Mouse (Mus musculus) heart, adult 2 months (tissue): ENCODE results near the gene Phyhd1. TPM values are rescaled to one million over a fixed set of nuclear protein-coding genes. Genes with fewer than 3 reads are reported as not detected.

ENCODE experiments used
- DNase-seq, 2 experiments: peaks; one replicate each; pipeline ENCODE4 v3.0.0; 2021
- H3K27ac ChIP-seq: fragments of 200-600 bp; 2 replicates; pipeline ENCODE4 v1.8.1; 2022
- H3K27me3 ChIP-seq: fragments of 200-500 bp; 2 replicates; pipeline ENCODE4 v1.6.1; 2012; ENCODE audit warnings: mild to moderate bottlenecking, low read length, inconsistent platforms, mixed read lengths; ENCODE audit not compliant: control insufficient read depth, insufficient read depth
- H3K36me3 ChIP-seq: fragments of 200-500 bp; 2 replicates; pipeline ENCODE4 v1.6.1; 2012; ENCODE audit warnings: low read length, inconsistent platforms; ENCODE audit not compliant: control insufficient read depth, insufficient read depth
- H3K4me1 ChIP-seq: fragments of 200-500 bp; 2 replicates; pipeline ENCODE4 v1.6.1; 2011; ENCODE audit warnings: low read length; ENCODE audit not compliant: control insufficient read depth, insufficient read depth
- H3K4me3 ChIP-seq: fragments of 200-600 bp; 2 replicates; pipeline ENCODE4 v1.8.1; 2022
- H3K79me2 ChIP-seq: fragments of 200-500 bp; replicated peaks from 2 replicates; pipeline ENCODE4 v1.6.1; 2012; ENCODE audit warnings: mild to moderate bottlenecking, inconsistent platforms, low read length, moderate library complexity, mixed read lengths; ENCODE audit not compliant: control insufficient read depth, insufficient read depth
- H3K9ac ChIP-seq: fragments of 200-500 bp; 2 replicates; pipeline ENCODE4 v1.6.1; 2012; ENCODE audit warnings: low read depth, mild to moderate bottlenecking, control low read depth, inconsistent platforms, low read length, mixed read lengths
- CTCF ChIP-seq: fragments of 200-600 bp; IDR thresholded peaks from 2 replicates; pipeline ENCODE4 v1.8.1; 2022; ENCODE audit warnings: antibody characterized with exemption, mild to moderate bottlenecking, moderate library complexity
- EP300 ChIP-seq: fragments of 200-500 bp; IDR thresholded peaks from 2 replicates; pipeline ENCODE4 v1.6.1; 2011; ENCODE audit warnings: low read depth, low read length, control low read depth; ENCODE audit not compliant: insufficient read depth
- POLR2A ChIP-seq: fragments of 200-500 bp; IDR thresholded peaks from 2 replicates; pipeline ENCODE4 v1.6.1; 2011; ENCODE audit warnings: mild to moderate bottlenecking, low read depth, low read length, control low read depth; ENCODE audit not compliant: insufficient read depth
- WGBS: fragments of 180-500 bp; shearing (Covaris S2); methylation state at CpG from one replicate; pipeline ENCODE4 v1.1.7; 2018; 5-methylcytosine and 5-hydroxymethylcytosine counted together
- intact Hi-C: fragments of 180-260 bp; cut with DNase I; formaldehyde crosslinking; loops from one replicate; pipeline ENCODE4 v1.15.1; 2025
- long read RNA-seq: library from polyadenylated mRNA; stranded (forward); transcript quantifications from one replicate; pipeline ENCODE4 v2.0.0, GENCODE M21; 2021
- polyA plus RNA-seq: library from polyadenylated mRNA; depleted of rRNA; stranded (reverse); fragments of >200 nt; gene quantifications from 2 replicates; pipeline ENCODE4 v1.2.3, GENCODE M21; 2012; rRNA removed
- total RNA-seq, 2 experiments: library from RNA; stranded (reverse); gene quantifications; 2 replicates each; pipeline ENCODE4 v1.2.3; 2021

Phyhd1 gene
- 100 to 1,000 TPM; 112 to 148 TPM for total RNA-seq
- polyA plus RNA-seq, result 108 and 180 TPM in 2 replicates
- long read RNA-seq, transcript Phyhd1-204 (12 exons, 1,325 nt), result major isoform, 5 of 27 reads
- long read RNA-seq, partial matches to known transcripts, result 18 of 27 reads
- long read RNA-seq, other reads (novel, unspliced or antisense), result 1 of 27 reads

- no peaks in the 10 kb centered on the region for H3K27me3 ChIP-seq
- peak within 1 kb of the TSS; percentile 60 for H3K9ac ChIP-seq
- peak within 1 kb of the TSS; percentile 31 for H3K4me3 ChIP-seq
- WGBS, result 5% methylated on average over 5 of the region's 5 CpGs
- TF ChIP-seq POLR2A, result peak; percentile 68
- no peak for TF ChIP-seq CTCF
- peak; percentile 96 for TF ChIP-seq EP300
- peaks cover 39% of the 10 kb centered on the region for H3K36me3 ChIP-seq
- DNase-seq, result peak; percentile 81 to 91
- intact Hi-C loops, result loop anchor here (1.0 kb wide), 1 partner anchor 26 kb away; the partner anchor contains the start of gene Gm28035
- H3K79me2 ChIP-seq, result peaks cover 2% of the 10 kb centered on the region; the same call in 1 of the 2 replicates
- H3K27ac ChIP-seq, result peak within 1 kb of the TSS; percentile 97
- peaks cover 58% of the 10 kb centered on the region for H3K4me1 ChIP-seq
Observed at GRCm38 (mm10) chr2:30265767-30266253, at the start of gene Phyhd1. Gene Phyhd1 (plus strand): TSS chr2:30266203.

GRCm38 (mm10) chr2:30216293-30216692 is 49.7 kb upstream of the Phyhd1 start:
- H3K36me3 ChIP-seq, result no peaks in the 10 kb centered on the region
- intact Hi-C loops, result no loop called here
- no peak for TF ChIP-seq POLR2A
- TF ChIP-seq CTCF, result no peak
- no peak for TF ChIP-seq EP300
- H3K79me2 ChIP-seq, result no peaks in the 10 kb centered on the region
- no peak overlapping the region for H3K4me3 ChIP-seq
- H3K9ac ChIP-seq, result no peak overlapping the region
- 97% methylated on average over 5 of the region's 5 CpGs for WGBS
- no peak for DNase-seq
- no peak overlapping the region for H3K27ac ChIP-seq
- no peaks in the 10 kb centered on the region for H3K27me3 ChIP-seq
- H3K4me1 ChIP-seq, result peaks cover 1% of the 10 kb centered on the region; the same call in 1 of the 2 replicates

- intact Hi-C loops, result no loop called here
- no peaks in the 10 kb centered on the region; the same call in 1 of the 2 replicates for H3K79me2 ChIP-seq
- peaks cover 4% of the 10 kb centered on the region for H3K36me3 ChIP-seq
- peaks cover 17% of the 10 kb centered on the region for H3K4me1 ChIP-seq
- TF ChIP-seq EP300, result no peak
- TF ChIP-seq POLR2A, result no peak
- no peak for TF ChIP-seq CTCF
- no peaks in the 10 kb centered on the region for H3K27me3 ChIP-seq
- 69% methylated on average over 5 of the region's 5 CpGs for WGBS
- no peak overlapping the region for H3K9ac ChIP-seq
- H3K27ac ChIP-seq, result no peak overlapping the region
- no peak overlapping the region for H3K4me3 ChIP-seq
- no peak for DNase-seq
Observed at GRCm38 (mm10) chr2:30235593-30235992, 30.4 kb upstream of the Phyhd1 start.

GRCm38 (mm10) chr2:30236426-30237198 is 29.4 kb upstream of the Phyhd1 start:
- peak overlapping the region; percentile 81 for H3K4me3 ChIP-seq
- peaks cover 25% of the 10 kb centered on the region for H3K4me1 ChIP-seq
- H3K27me3 ChIP-seq, result no peaks in the 10 kb centered on the region
- 3% methylated on average over 18 of the region's 18 CpGs for WGBS
- intact Hi-C loops, result loop anchor here (1.0 to 2.0 kb wide), 3 partner anchors 30 to 60 kb away; no protein-coding TSS in a partner anchor
- TF ChIP-seq CTCF (no peak), POLR2A (no peak), EP300 (no peak)
- DNase-seq, result peak in 1 of 2 experiments; percentile 21
- peak overlapping the region; percentile 98 for H3K27ac ChIP-seq
- H3K79me2 ChIP-seq, result no peaks in the 10 kb centered on the region; the same call in 1 of the 2 replicates
- H3K9ac ChIP-seq, result peak overlapping the region; percentile 62
- peaks cover 14% of the 10 kb centered on the region for H3K36me3 ChIP-seq

GRCm38 (mm10) chr2:30237199-30237880 is 28.7 kb upstream of the Phyhd1 start, which contains the start of gene Lrrc8a:
Gene Lrrc8a (plus strand): TSS chr2:30237715.
- intact Hi-C loops, result loop anchor here (1.0 to 2.0 kb wide), 3 partner anchors 31 to 61 kb away; no protein-coding TSS in a partner anchor
- peak within 1 kb of the TSS; percentile 98 for H3K27ac ChIP-seq
- peak; percentile 73 for TF ChIP-seq POLR2A
- TF ChIP-seq CTCF, result peak; percentile 68
- peak; percentile 68; the same call in 1 of the 2 replicates for TF ChIP-seq EP300
- H3K27me3 ChIP-seq, result no peaks in the 10 kb centered on the region
- H3K4me3 ChIP-seq, result peak within 1 kb of the TSS; percentile 81
- H3K9ac ChIP-seq, result peak within 1 kb of the TSS; percentile 85
- H3K79me2 ChIP-seq, result no peaks in the 10 kb centered on the region; the same call in 1 of the 2 replicates
- H3K4me1 ChIP-seq, result peaks cover 27% of the 10 kb centered on the region
- H3K36me3 ChIP-seq, result peaks cover 19% of the 10 kb centered on the region
- DNase-seq, result peak; percentile 100
- under 1% methylated on average over 67 of the region's 67 CpGs for WGBS
